Mouse (Mus musculus): Measurements from ENCODE around the gene Cdc27. TPM values are rescaled to one million over a fixed set of nuclear protein-coding genes. Genes with fewer than 3 reads are reported as not detected.
A peak's percentile ranks its signal among the peaks of the same experiment; 100 is the strongest.

Gene Cdc27
- 10 to 100 TPM; 23.4 to 25.2 TPM for total RNA-seq (2021)
- long read RNA-seq, experiment 1, full-length matches to known transcripts: 1 of 2 reads
- long read RNA-seq, experiment 1, partial matches to known transcripts: 1 of 2 reads
- long read RNA-seq, experiment 1, other reads (novel, unspliced or antisense): 0 of 2 reads
- long read RNA-seq, experiment 2, full-length matches to known transcripts: 3 of 9 reads
- long read RNA-seq, experiment 2, partial matches to known transcripts: 0 of 9 reads
- long read RNA-seq, experiment 2, other reads (novel, unspliced or antisense): 6 of 9 reads

- intact Hi-C loops (cut with DNase I; ENCODE audit: low total_unique reads): no loop called here
- DNase-seq: peak; percentile 94
Observed at GRCm38 (mm10) chr11:104550406-104550974, at the start of gene Cdc27, which contains the start of gene Myl4. Cdc27 (minus strand) TSS chr11:104550620. Myl4 (plus strand) TSS chr11:104550663.

DNA sequence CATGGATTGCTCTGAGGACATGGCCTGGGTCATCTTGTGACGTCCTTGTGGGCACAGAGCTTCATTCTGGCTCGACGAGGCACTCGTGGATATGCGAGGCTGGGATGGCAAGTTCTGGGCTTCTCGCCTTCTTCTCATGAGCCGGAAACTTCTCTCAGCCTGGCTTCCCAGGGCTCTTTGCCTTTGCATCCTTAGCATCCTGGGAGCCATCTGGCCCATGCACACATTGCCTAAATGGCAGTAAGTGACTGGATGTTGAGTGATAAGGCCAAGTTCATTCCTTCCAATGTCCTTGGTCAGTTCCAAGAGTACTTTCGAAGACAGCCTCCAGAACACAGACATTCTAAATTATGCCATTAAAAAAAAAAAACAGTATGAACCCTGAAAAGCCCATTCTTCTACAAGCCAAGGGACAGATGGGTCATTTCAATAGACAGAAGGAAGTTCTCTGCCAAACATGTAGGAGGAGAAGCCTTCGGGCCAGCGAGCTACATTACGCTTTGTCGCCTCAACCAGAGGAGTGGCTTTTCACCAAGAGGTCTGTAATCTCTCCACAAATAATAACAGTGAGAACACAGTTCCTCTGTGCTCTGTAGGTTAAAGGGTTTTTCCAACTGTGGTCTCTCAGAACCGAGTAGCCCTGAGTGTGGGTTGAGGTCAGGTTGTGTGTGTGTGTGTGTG, 49.0 kb upstream of the Cdc27 start:
- intact Hi-C loops (cut with DNase I; ENCODE audit: low total_unique reads): no loop called here

DNA sequence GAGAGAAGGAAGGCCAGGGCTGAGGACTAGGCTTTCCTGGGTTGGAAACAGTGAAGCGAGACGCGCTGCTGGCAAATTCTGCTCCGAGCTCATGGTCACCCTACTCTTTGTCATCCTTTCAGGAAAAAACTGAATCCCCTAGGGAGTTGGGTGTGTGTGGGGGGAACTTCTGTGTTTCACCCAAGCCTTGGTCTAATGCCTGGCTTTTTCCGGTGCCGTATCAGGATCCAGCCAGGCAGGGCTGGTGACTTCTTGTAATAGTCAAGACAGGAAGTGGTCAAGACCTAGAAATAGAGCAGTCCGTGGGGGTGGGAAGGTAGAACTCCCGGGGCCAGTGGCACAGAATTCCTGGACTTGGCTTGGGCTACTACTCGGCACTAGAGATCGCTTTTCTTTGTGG, 45.9 kb upstream of the Cdc27 start:
- intact Hi-C loops (cut with DNase I; ENCODE audit: low total_unique reads): no loop called here
- no peak for DNase-seq

More for the DNA sequence above, 49.0 kb upstream of the Cdc27 start:
- no peak for DNase-seq

GRCm38 (mm10) chr11:104592066-104592835, 41.8 kb upstream of the Cdc27 start:
- DNase-seq: no peak
- intact Hi-C loops (cut with DNase I; ENCODE audit: low total_unique reads): no loop called here

DNA sequence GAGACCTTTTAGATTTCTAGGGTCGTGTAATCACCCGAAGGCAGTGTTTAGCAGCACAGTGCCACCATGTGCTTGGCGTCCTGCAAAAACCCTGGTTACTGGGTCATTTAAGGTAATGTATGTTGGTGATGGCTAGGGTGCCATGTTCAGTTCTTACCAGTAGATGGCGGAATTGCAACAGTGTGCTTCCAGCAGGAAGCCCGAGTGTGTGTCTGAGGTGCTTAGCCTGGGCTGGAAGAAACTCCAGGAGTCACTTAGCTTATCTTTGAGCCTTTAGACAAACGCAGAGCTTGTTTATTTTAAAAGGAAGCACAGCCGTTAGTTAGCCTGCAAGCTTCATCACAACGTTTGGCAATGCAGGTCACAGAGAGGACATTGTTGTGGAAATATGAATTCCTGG, 39.7 kb upstream of the Cdc27 start:
- DNase-seq: peak; percentile 65
- intact Hi-C loops (cut with DNase I; ENCODE audit: low total_unique reads): no loop called here

DNA sequence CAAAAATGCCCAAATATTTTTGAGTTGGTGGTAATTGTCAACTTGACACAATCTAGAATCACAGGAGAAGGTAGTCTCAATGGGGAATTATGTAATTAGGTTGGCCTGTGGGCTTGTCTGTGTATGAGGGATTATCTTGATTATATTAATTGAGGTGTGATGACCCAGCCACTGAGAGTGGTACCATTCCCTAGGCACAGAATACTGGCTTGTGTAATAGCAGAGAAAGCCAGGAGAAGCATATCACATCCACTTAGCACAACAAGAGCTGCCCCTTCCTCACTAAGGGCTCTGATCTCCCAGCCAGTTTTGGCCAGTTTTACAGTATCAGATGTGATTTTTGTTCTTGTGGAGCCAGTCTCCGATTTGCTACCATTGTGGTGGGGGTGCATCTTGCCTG, 39.1 kb upstream of the Cdc27 start:
- intact Hi-C loops (cut with DNase I; ENCODE audit: low total_unique reads): loop anchor here (10.0 kb wide), 1 partner anchor 535 kb away; the partner anchor contains the start of gene Mettl2
- no peak for DNase-seq

DNA sequence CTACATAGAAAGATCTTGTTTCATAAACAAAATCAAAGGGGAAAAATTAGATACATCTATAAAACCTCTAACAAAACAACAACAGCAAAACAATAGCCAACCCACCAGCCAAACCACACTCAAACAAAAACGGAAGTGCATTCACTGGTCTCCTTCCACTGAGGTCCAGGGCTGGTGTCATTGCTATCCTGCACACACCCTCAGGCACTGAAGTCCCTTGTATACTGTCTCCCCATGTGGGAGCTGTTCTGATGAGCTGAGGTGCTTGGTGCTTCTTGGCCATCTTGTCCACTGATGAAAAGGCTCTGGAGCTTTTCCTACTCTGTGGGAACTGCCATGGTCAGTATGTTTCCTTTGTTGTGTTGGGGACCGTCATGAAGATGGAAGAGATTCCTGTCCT, 38.1 kb upstream of the Cdc27 start:
- no peak for DNase-seq
- intact Hi-C loops (cut with DNase I; ENCODE audit: low total_unique reads): loop anchor here (10.0 kb wide), 1 partner anchor 536 kb away; the partner anchor contains the start of gene Mettl2

GRCm38 (mm10) chr11:104587904-104588303, 37.5 kb upstream of the Cdc27 start:
- intact Hi-C loops (cut with DNase I; ENCODE audit: low total_unique reads): loop anchor here (10.0 kb wide), 1 partner anchor 537 kb away; the partner anchor contains the start of gene Mettl2
- DNase-seq: no peak

GRCm38 (mm10) chr11:104585495-104585894, 35.1 kb upstream of the Cdc27 start:
- intact Hi-C loops (cut with DNase I; ENCODE audit: low total_unique reads): loop anchor here (10.0 kb wide), 1 partner anchor 539 kb away; the partner anchor contains the start of gene Mettl2
- no peak for DNase-seq

GRCm38 (mm10) chr11:104582630-104583364, 32.4 kb upstream of the Cdc27 start:
- intact Hi-C loops (cut with DNase I; ENCODE audit: low total_unique reads): loop anchor here (10.0 kb wide), 1 partner anchor 542 kb away; the partner anchor contains the start of gene Mettl2
- no peak for DNase-seq

DNA sequence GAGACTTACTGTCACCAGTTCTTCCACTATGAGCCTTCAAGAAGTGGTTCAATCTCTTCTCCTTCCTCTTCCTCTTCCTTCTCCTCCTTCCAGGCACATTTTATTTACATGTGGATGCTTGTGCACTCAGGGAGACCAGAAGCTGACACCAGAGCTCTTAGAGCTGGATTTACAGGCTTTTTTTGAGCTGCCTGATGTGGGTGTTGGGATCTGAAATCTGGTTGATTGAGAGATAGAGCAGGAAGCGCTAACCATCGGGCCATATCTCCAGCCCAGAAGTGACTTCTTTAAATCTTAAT, 31.8 kb upstream of the Cdc27 start:
- DNase-seq: no peak
- intact Hi-C loops (cut with DNase I; ENCODE audit: low total_unique reads): loop anchor here (10.0 kb wide), 1 partner anchor 543 kb away; the partner anchor contains the start of gene Mettl2

- no peak for DNase-seq
- intact Hi-C loops (cut with DNase I; ENCODE audit: low total_unique reads): loop anchor here (10.0 kb wide), 1 partner anchor 543 kb away; the partner anchor contains the start of gene Mettl2
Observed at GRCm38 (mm10) chr11:104581446-104582307, 31.3 kb upstream of the Cdc27 start.

GRCm38 (mm10) chr11:104580606-104581005, 30.2 kb upstream of the Cdc27 start:
- intact Hi-C loops (cut with DNase I; ENCODE audit: low total_unique reads): loop anchor here (10.0 kb wide), 1 partner anchor 544 kb away; the partner anchor contains the start of gene Mettl2

GRCm38 (mm10) chr11:104580091-104580490, 29.7 kb upstream of the Cdc27 start:
- DNase-seq: no peak
- intact Hi-C loops (cut with DNase I; ENCODE audit: low total_unique reads): loop anchor here (10.0 kb wide), 1 partner anchor 545 kb away; the partner anchor contains the start of gene Mettl2

More at GRCm38 (mm10) chr11:104580606-104581005, 30.2 kb upstream of the Cdc27 start:
- no peak for DNase-seq

DNA sequence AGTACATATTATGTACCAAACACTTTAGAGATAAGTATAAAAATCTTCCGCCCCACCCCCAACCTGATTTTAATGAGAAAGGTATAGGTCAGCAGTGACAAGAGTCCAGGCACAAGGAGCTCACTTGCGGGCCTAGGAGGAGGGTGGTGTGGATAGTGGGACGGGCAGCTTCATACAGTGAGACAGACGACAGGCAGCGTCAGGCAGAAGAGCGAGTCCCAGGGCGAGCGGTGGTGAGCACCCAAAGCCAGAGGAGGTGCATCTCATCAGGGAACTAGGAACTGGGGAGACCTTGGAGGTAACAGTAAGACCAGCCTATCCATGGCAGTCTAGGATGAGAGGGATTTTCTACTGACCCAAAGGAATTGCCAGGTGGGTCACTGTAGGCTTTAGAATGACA, 29.2 kb upstream of the Cdc27 start:
- no peak for DNase-seq
- intact Hi-C loops (cut with DNase I; ENCODE audit: low total_unique reads): no loop called here

- DNase-seq: no peak
- intact Hi-C loops (cut with DNase I; ENCODE audit: low total_unique reads): no loop called here
Observed at GRCm38 (mm10) chr11:104579084-104579483, 28.7 kb upstream of the Cdc27 start.

- intact Hi-C loops (cut with DNase I; ENCODE audit: low total_unique reads): no loop called here
- no peak for DNase-seq
Observed at GRCm38 (mm10) chr11:104578074-104578473, 27.7 kb upstream of the Cdc27 start.

Data from gastrocnemius, postnatal 14 days (tissue).